Mouse (Mus musculus) forebrain, postnatal 0 days (tissue): Measurements from ENCODE around the gene Sec16b. TPM values are rescaled to one million over a fixed set of nuclear protein-coding genes. Genes with fewer than 3 reads are reported as not detected.

Source experiments
- ATAC-seq: fragments of 200-750 bp; cut with Nextera tagmentation; 2 replicates; pipeline ENCODE4 v1.8.0; 2017; ENCODE audit warnings: mild to moderate bottlenecking, moderate library complexity
- DNase-seq: peaks from one replicate; pipeline ENCODE4 v3.0.0-alpha.2; 2015
- H3K27ac ChIP-seq: fragments of 300-500 bp; sonication (generic); 2 replicates; pipeline ENCODE4 v1.5.1; 2014; ENCODE audit warnings: low read depth, mild to moderate bottlenecking, antibody characterized with exemption, low read length, moderate library complexity, mixed read lengths
- H3K27me3 ChIP-seq: fragments of 300-500 bp; sonication (generic); 2 replicates; pipeline ENCODE4 v1.6.1; 2014; ENCODE audit warnings: mild to moderate bottlenecking, low read length, mixed read lengths; ENCODE audit not compliant: insufficient read depth
- H3K36me3 ChIP-seq: fragments of 300-500 bp; sonication (generic); 2 replicates; pipeline ENCODE4 v1.6.1; 2014; ENCODE audit warnings: mild to moderate bottlenecking, moderate library complexity; ENCODE audit not compliant: insufficient read depth
- H3K4me1 ChIP-seq: fragments of 300-500 bp; sonication (generic); 2 replicates; pipeline ENCODE4 v1.6.1; 2014; ENCODE audit warnings: antibody characterized with exemption; ENCODE audit not compliant: insufficient read depth
- H3K4me2 ChIP-seq: fragments of 300-500 bp; sonication (generic); 2 replicates; pipeline ENCODE4 v1.6.1; 2014; ENCODE audit warnings: low read depth, mild to moderate bottlenecking, moderate library complexity
- H3K4me3 ChIP-seq: fragments of 300-500 bp; sonication (generic); 2 replicates; pipeline ENCODE4 v1.5.1; 2014; ENCODE audit warnings: low read depth, low read length, mixed read lengths
- H3K9ac ChIP-seq: fragments of 300-500 bp; sonication (generic); 2 replicates; pipeline ENCODE4 v1.6.1; 2014; ENCODE audit warnings: mild to moderate bottlenecking
- H3K9me3 ChIP-seq: fragments of 300-500 bp; sonication (generic); 2 replicates; pipeline ENCODE4 v1.6.1; 2016; ENCODE audit warnings: low read length
- CTCF ChIP-seq: sonication (generic); IDR thresholded peaks from 2 replicates; pipeline ENCODE4 v1.5.1; 2016; ENCODE audit warnings: antibody characterized with exemption, control low read depth, low read depth
- WGBS: fragments of 180-500 bp; shearing (Covaris S2); extraction: QIAGEN DNeasy Blood & Tissue Kit; methylation state at CpG from one replicate; pipeline ENCODE4 v1.1.7; 2014; 5-methylcytosine and 5-hydroxymethylcytosine counted together
- polyA plus RNA-seq: library from polyadenylated mRNA; unstranded; fragments of >200 nt; fragmentation: Nextera tagmentation; extraction: Ambion mirVana; gene quantifications from 2 replicates; pipeline ENCODE4 v1.2.1, GENCODE M21; 2015
- total RNA-seq: library from RNA; depleted of rRNA; stranded (reverse); fragments of >200 nt; gene quantifications from 2 replicates; pipeline ENCODE4 v1.2.3, GENCODE M21; 2014

Sec16b gene
- total and polyA plus RNA-seq, 2 experiments from 2014 or later, result 0.23 to 0.33 TPM

GRCm38 (mm10) chr1:157522322-157522721 lies 15.8 kb downstream of the Sec16b start:
- ATAC-seq (no peak), DNase-seq (no peak)
- TF ChIP-seq CTCF, result no peak
- Histone ChIP-seq H3K9me3 (no peaks in the 10 kb centered on the region), H3K9ac (no peak overlapping the region), H3K4me1 (0 out of 2 replicates have a peak, but pooled peaks cover 6% of the 10 kb centered on the region), H3K27ac (no peak overlapping the region), H3K27me3 (no peaks in the 10 kb centered on the region), H3K36me3 (no peaks in the 10 kb centered on the region), H3K4me2 (no peak overlapping the region), H3K4me3 (no peak overlapping the region)
- 94% methylated on average over 5 of the region's 5 CpGs for WGBS

- H3K4me2 ChIP-seq, result no peak overlapping the region
- H3K9me3 ChIP-seq, result no peaks in the 10 kb centered on the region
- DNase-seq, result no peak
- H3K4me3 ChIP-seq, result no peak overlapping the region
- no peak overlapping the region for H3K27ac ChIP-seq
- H3K36me3 ChIP-seq, result no peaks in the 10 kb centered on the region
- no peak for TF ChIP-seq CTCF
- ATAC-seq, result no peak
- H3K4me1 ChIP-seq, result no peaks in the 10 kb centered on the region
- H3K9ac ChIP-seq, result no peak overlapping the region
- no peaks in the 10 kb centered on the region for H3K27me3 ChIP-seq
- WGBS, result 89% methylated on average over 7 of the region's 7 CpGs
These were observed 18.2 kb downstream of the Sec16b start for GRCm38 (mm10) chr1:157524775-157525174.

GRCm38 (mm10) chr1:157525692-157526354 lies 19.3 kb downstream of the Sec16b start:
- ATAC-seq (no peak), DNase-seq (no peak)
- Histone ChIP-seq H3K4me2 (no peak overlapping the region), H3K4me1 (no peaks in the 10 kb centered on the region), H3K36me3 (no peaks in the 10 kb centered on the region), H3K27ac (no peak overlapping the region), H3K9ac (no peak overlapping the region), H3K27me3 (no peaks in the 10 kb centered on the region), H3K4me3 (no peak overlapping the region), H3K9me3 (no peaks in the 10 kb centered on the region)
- no peak for TF ChIP-seq CTCF
- WGBS, result 85% methylated on average over 16 of the region's 16 CpGs

- Histone ChIP-seq H3K4me1 (no peaks in the 10 kb centered on the region), H3K27me3 (no peaks in the 10 kb centered on the region), H3K36me3 (no peaks in the 10 kb centered on the region), H3K4me2 (no peak overlapping the region), H3K9me3 (no peaks in the 10 kb centered on the region), H3K4me3 (no peak overlapping the region), H3K9ac (no peak overlapping the region), H3K27ac (no peak overlapping the region)
- ATAC-seq (no peak; the same call in 1 of the 2 replicates), DNase-seq (no peak)
- WGBS, result 52% methylated on average over 5 of the region's 5 CpGs
- TF ChIP-seq CTCF, result no peak
These were observed 20.1 kb downstream of the Sec16b start for GRCm38 (mm10) chr1:157526625-157527024.

DNA sequence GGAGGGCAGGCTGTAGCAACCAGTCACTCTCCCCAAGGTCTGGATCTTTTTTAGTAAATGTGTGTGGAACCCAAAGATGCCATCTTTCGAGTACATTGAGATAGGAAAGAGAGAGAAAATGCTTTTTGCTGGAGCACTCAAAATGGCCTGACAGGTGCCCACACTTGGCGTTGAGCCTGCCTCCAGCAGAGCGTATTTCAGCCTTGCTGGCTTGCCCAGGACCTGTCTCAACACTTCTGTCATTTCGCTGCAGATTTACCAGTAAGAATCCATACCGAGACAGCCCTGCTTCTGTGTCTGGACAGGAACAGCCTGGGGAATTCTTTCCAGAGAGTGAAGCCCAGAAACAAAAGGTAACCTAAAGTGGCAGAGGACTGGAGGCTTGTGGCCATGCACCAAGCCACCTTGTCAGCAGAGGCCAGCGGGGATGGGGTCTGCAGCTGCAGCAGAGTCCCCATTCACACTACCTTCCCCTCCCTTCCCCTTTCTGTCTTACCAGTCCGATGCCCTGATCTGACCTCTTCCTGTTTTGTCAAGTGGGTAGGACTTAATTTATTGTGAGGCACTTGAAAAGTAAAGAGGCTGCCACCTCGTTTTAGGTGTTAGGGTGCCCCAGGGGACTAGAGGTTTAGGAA lies 26.4 kb downstream of the Sec16b start:
- 40% methylated on average over 8 of the region's 8 CpGs for WGBS
- no peak for ATAC-seq
- no peak for TF ChIP-seq CTCF
- no peaks in the 10 kb centered on the region for H3K27me3 ChIP-seq
- no peaks in the 10 kb centered on the region for H3K4me1 ChIP-seq
- H3K9ac ChIP-seq, result no peak overlapping the region
- H3K27ac ChIP-seq, result no peak overlapping the region
- no peaks in the 10 kb centered on the region for H3K36me3 ChIP-seq
- DNase-seq, result no peak
- no peak overlapping the region for H3K4me2 ChIP-seq
- H3K9me3 ChIP-seq, result no peaks in the 10 kb centered on the region
- no peak overlapping the region for H3K4me3 ChIP-seq

DNA sequence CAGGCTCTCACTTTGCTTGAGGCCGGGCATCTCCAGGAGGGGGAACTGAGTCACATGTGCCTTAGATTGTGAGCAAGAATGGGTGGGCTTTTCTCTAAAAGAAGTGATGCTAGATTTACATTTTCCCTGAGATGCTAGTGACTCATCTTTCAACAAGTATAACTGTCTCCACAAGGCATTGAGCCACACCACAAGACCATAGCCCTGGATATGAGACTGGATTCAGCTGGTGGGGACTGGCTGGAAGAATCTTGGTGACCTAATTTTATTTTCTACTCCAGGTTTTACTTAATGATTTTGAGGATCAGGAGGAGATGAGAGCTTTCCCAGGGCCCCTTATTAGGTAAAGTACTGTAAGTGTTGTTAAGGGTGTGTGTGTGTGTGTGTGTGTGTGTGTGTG lies 29.0 kb downstream of the Sec16b start:
- WGBS, result 75% methylated on average over 1 of the region's 1 CpGs
- H3K27me3 ChIP-seq, result no peaks in the 10 kb centered on the region

GRCm38 (mm10) chr1:157536471-157536870 lies 29.9 kb downstream of the Sec16b start:
- H3K27ac ChIP-seq, result no peak overlapping the region
- peak; percentile 69 for ATAC-seq
- 7% methylated on average over 6 of the region's 6 CpGs for WGBS

More for the DNA sequence above, 29.0 kb downstream of the Sec16b start:
- TF ChIP-seq CTCF, result no peak
- Histone ChIP-seq H3K9ac (no peak overlapping the region), H3K36me3 (no peaks in the 10 kb centered on the region), H3K4me1 (no peaks in the 10 kb centered on the region), H3K27ac (no peak overlapping the region), H3K4me2 (no peak overlapping the region), H3K4me3 (no peak overlapping the region), H3K9me3 (no peaks in the 10 kb centered on the region)
- no peak for ATAC-seq
- no peak for DNase-seq

More at GRCm38 (mm10) chr1:157536471-157536870, 29.9 kb downstream of the Sec16b start:
- Histone ChIP-seq H3K4me1 (no peaks in the 10 kb centered on the region), H3K27me3 (no peaks in the 10 kb centered on the region), H3K36me3 (no peaks in the 10 kb centered on the region), H3K9me3 (no peaks in the 10 kb centered on the region), H3K4me2 (no peak overlapping the region), H3K4me3 (no peak overlapping the region), H3K9ac (no peak overlapping the region)
- DNase-seq, result peak; percentile 89
- peak; percentile 95 for TF ChIP-seq CTCF
